In genomic region chr2:30830283-30830795, GRCm38 (mm10) we compare ENCODE assay signal across 8 mouse cellular contexts. TPM values are rescaled to one million over a fixed set of nuclear protein-coding genes. Genes with fewer than 3 reads are reported as not detected.
DNase-seq lines count a peak whose midpoint lies in the region; ATAC-seq and TF ChIP-seq lines count a peak whose summit lies in the region.

TSS of gene Asb6 (minus strand) at chr2:30830333.

- H3K27ac ChIP-seq in liver, embryonic 12.5 days, result no peak within 1 kb of the TSS

- peaks cover 17% of the 10 kb centered on the region for H3K36me3 ChIP-seq in liver, embryonic 12.5 days

- WGBS in lung, adult 2 months, result 42% methylated on average over 4 of the region's 4 CpGs
- WGBS in liver, embryonic 12.5 days (ENCODE audit: insufficient replicate concordance), result 49% methylated on average over 4 of the region's 4 CpGs

- no peak for ATAC-seq in common myeloid progenitor, adult 5-6 weeks (replicated peaks; ENCODE audit: low read depth, poor library complexity, severe bottlenecking)
- ATAC-seq in hematopoietic stem cell, adult 5-6 weeks (replicated peaks in 1 of 2; ENCODE audit: insufficient read depth in 1 of 2, low FRiP score in 2 of 2, low TSS enrichment in 1 of 2, low read depth in 1 of 2, poor library complexity in 2 of 2, severe bottlenecking in 2 of 2), result no peak
- no peak for ATAC-seq in liver, embryonic 12.5 days

- H3K27me3 ChIP-seq in liver, embryonic 12.5 days (replicated peaks), result peaks cover 11% of the 10 kb centered on the region

- H3K4me3 ChIP-seq in lung, adult 2 months (replicated peaks; ENCODE audit: extremely low read depth, low read depth, low read length), result no peak within 1 kb of the TSS
- H3K4me3 ChIP-seq in liver, embryonic 12.5 days, result no peak within 1 kb of the TSS

- H3K4me2 ChIP-seq in liver, embryonic 12.5 days, result no peak within 1 kb of the TSS

- no peaks in the 10 kb centered on the region for H3K9me3 ChIP-seq in liver, embryonic 12.5 days (replicated peaks)

- no peak for TF ChIP-seq POLR2A in lung, adult 2 months (IDR thresholded peaks at IDR 0.05; ENCODE audit: borderline replicate concordance, extremely low read depth, low read depth, low read length)

- no peak within 1 kb of the TSS for H3K9ac ChIP-seq in liver, embryonic 12.5 days

- no peak for DNase-seq in lung, adult 2 months
- no peak for DNase-seq in lung, postnatal 4 days
- DNase-seq in cerebellum, adult 18-20 months, result no peak
- DNase-seq in yolk sac, embryonic 10.5 days (ENCODE audit: low spot score), result no peak
- DNase-seq in cerebellum, adult 9-10 months, result no peak

- peaks cover 7% of the 10 kb centered on the region for H3K4me1 ChIP-seq in lung, adult 2 months (ENCODE audit: control insufficient read depth, insufficient read depth, low read length)
- H3K4me1 ChIP-seq in liver, embryonic 12.5 days, result peaks cover 32% of the 10 kb centered on the region

- no peak for TF ChIP-seq CTCF in lung, adult 2 months (IDR thresholded peaks at IDR 0.05; ENCODE audit: insufficient read depth, low read length)

RNA-seq across cellular contexts. Expression of gene Asb6, which starts in this region (rescaled TPM):
- polyA plus RNA-seq in lung, adult 2 months (2012; rRNA removed), result 42.0 and 44.8 TPM in 2 replicates
- 13.7 and 17.5 TPM in 2 replicates for total RNA-seq in common myeloid progenitor, adult 5-6 weeks (2017)
- total RNA-seq in hematopoietic stem cell, adult 5-6 weeks (2017), result 10.7 and 15.6 TPM in 2 replicates
- 41.0 and 41.7 TPM in 2 replicates for polyA plus RNA-seq in liver, embryonic 12.5 days (2016; fragmentation: Nextera tagmentation; extraction: Ambion mirVana)
